Mouse (Mus musculus) ES-CJ7 (cell line): ENCODE data around the gene Acvr2a.

Experiments
- DNase-seq: peaks from one replicate; pipeline ENCODE4 v3.0.0; 2011; ENCODE audit warnings: low read depth, low spot score

The Acvr2a gene

GRCm38 (mm10) chr2:48813371-48814222 lies at the start of gene Acvr2a:
Gene Acvr2a (plus strand): TSS chr2:48814109.
- DNase-seq: peak; percentile 62

- no peak for DNase-seq
These were observed 47.4 kb upstream of the Acvr2a start for GRCm38 (mm10) chr2:48766513-48766912.

GRCm38 (mm10) chr2:48767778-48768177 lies 46.1 kb upstream of the Acvr2a start:
- DNase-seq: no peak

- DNase-seq: no peak
These were observed 45.7 kb upstream of the Acvr2a start for GRCm38 (mm10) chr2:48768219-48768618.

GRCm38 (mm10) chr2:48770100-48770499 lies 43.8 kb upstream of the Acvr2a start:
- DNase-seq: no peak

- no peak for DNase-seq
These were observed 43.3 kb upstream of the Acvr2a start for GRCm38 (mm10) chr2:48770634-48771033.

- no peak for DNase-seq
These were observed 38.6 kb upstream of the Acvr2a start for GRCm38 (mm10) chr2:48775281-48775680.

GRCm38 (mm10) chr2:48788901-48789300 lies 25.0 kb upstream of the Acvr2a start:
- DNase-seq: no peak

GRCm38 (mm10) chr2:48814223-48815038 lies 522 bp downstream of the Acvr2a start:
- peak; percentile 10 for DNase-seq

GRCm38 (mm10) chr2:48815039-48815590 lies 1.2 kb downstream of the Acvr2a start:
- no peak for DNase-seq

- no peak for DNase-seq
These were observed 2.5 kb downstream of the Acvr2a start for GRCm38 (mm10) chr2:48816141-48817028.

GRCm38 (mm10) chr2:48825878-48826277 lies 12.0 kb downstream of the Acvr2a start:
- DNase-seq: no peak

- no peak for DNase-seq
These were observed 12.5 kb downstream of the Acvr2a start for GRCm38 (mm10) chr2:48826380-48826779.

GRCm38 (mm10) chr2:48830492-48830891 lies 16.6 kb downstream of the Acvr2a start:
- no peak for DNase-seq

- DNase-seq: no peak
These were observed 18.4 kb downstream of the Acvr2a start for GRCm38 (mm10) chr2:48832305-48832704.

- no peak for DNase-seq
These were observed 20.1 kb downstream of the Acvr2a start for GRCm38 (mm10) chr2:48833884-48834450.

- DNase-seq: no peak
These were observed 27.9 kb downstream of the Acvr2a start for GRCm38 (mm10) chr2:48841611-48842470.

- DNase-seq: no peak
These were observed 32.9 kb downstream of the Acvr2a start for GRCm38 (mm10) chr2:48846689-48847398.

- peak; percentile 55 for DNase-seq
These were observed 51.7 kb downstream of the Acvr2a start for GRCm38 (mm10) chr2:48865596-48865995.
